Mouse (Mus musculus) testis, adult 2 months (tissue): ENCODE data around the gene Vapa. TPM values are rescaled to one million over a fixed set of nuclear protein-coding genes. Genes with fewer than 3 reads are reported as not detected.

Source experiments
- H3K27ac ChIP-seq: fragments of 200-500 bp; 2 replicates; pipeline ENCODE4 v1.5.1; 2012; ENCODE audit warnings: low read depth, low read length; ENCODE audit not compliant: control insufficient read depth, insufficient read depth
- H3K27me3 ChIP-seq: fragments of 200-500 bp; 2 replicates; pipeline ENCODE4 v1.6.1; 2012; ENCODE audit warnings: mild to moderate bottlenecking, low read length, moderate library complexity; ENCODE audit not compliant: control insufficient read depth, insufficient read depth
- H3K36me3 ChIP-seq: fragments of 200-500 bp; 2 replicates; pipeline ENCODE4 v1.6.1; 2012; ENCODE audit warnings: mild to moderate bottlenecking, low read length; ENCODE audit not compliant: control insufficient read depth, insufficient read depth
- H3K4me1 ChIP-seq: fragments of 200-500 bp; 2 replicates; pipeline ENCODE4 v1.6.1; 2012; ENCODE audit warnings: low read length; ENCODE audit not compliant: control insufficient read depth, insufficient read depth
- H3K4me3 ChIP-seq: fragments of 200-500 bp; 2 replicates; pipeline ENCODE4 v1.5.1; 2012; ENCODE audit warnings: low read depth, mild to moderate bottlenecking, low read length, moderate library complexity, mixed read lengths; ENCODE audit not compliant: control insufficient read depth
- CTCF ChIP-seq: fragments of 200-500 bp; IDR thresholded peaks from 2 replicates; pipeline ENCODE4 v1.5.1; 2012; ENCODE audit warnings: low read depth, mild to moderate bottlenecking, inconsistent platforms, low read length, moderate library complexity; ENCODE audit not compliant: control insufficient read depth, insufficient read depth, insufficient replicate concordance
- POLR2A ChIP-seq: fragments of 200-500 bp; IDR thresholded peaks from 2 replicates; pipeline ENCODE4 v1.6.1; 2012; ENCODE audit warnings: low read depth, mild to moderate bottlenecking, inconsistent platforms, low read length, moderate library complexity; ENCODE audit not compliant: control insufficient read depth
- polyA plus RNA-seq: library from polyadenylated mRNA; depleted of rRNA; stranded (reverse); fragments of >200 nt; gene quantifications from 2 replicates; pipeline ENCODE4 v1.2.3, GENCODE M21; 2012; rRNA removed

Vapa gene
- 32.0 and 36.9 TPM in 2 replicates for polyA plus RNA-seq

- TF ChIP-seq CTCF (no peak), POLR2A (peak; percentile 79)
Observed at GRCm38 (mm10) chr17:65613463-65614412, at the start of gene Vapa. Gene Vapa (minus strand): TSS chr17:65613555.

GRCm38 (mm10) chr17:65662662-65663061, 49.3 kb upstream of the Vapa start:
- Histone ChIP-seq H3K27me3 (no peaks in the 10 kb centered on the region), H3K4me3 (no peak overlapping the region), H3K4me1 (peaks cover 5% of the 10 kb centered on the region), H3K27ac (peak overlapping the region; percentile 65), H3K36me3 (no peaks in the 10 kb centered on the region)
- TF ChIP-seq POLR2A, result no peak
- TF ChIP-seq CTCF, result no peak

More at GRCm38 (mm10) chr17:65613463-65614412, at the start of gene Vapa:
- H3K4me3 ChIP-seq, result peak within 1 kb of the TSS; percentile 95
- H3K4me1 ChIP-seq, result peaks cover 8% of the 10 kb centered on the region; the same call in 1 of the 2 replicates
- H3K27ac ChIP-seq, result peak within 1 kb of the TSS; percentile 93
- H3K36me3 ChIP-seq, result no peaks in the 10 kb centered on the region; the same call in 1 of the 2 replicates
- H3K27me3 ChIP-seq, result no peaks in the 10 kb centered on the region

GRCm38 (mm10) chr17:65658416-65658815, 45.1 kb upstream of the Vapa start:
- H3K27me3 ChIP-seq, result no peaks in the 10 kb centered on the region
- peak overlapping the region; percentile 84; the same call in 1 of the 2 replicates for H3K27ac ChIP-seq
- no peak overlapping the region for H3K4me3 ChIP-seq
- peaks cover 7% of the 10 kb centered on the region for H3K4me1 ChIP-seq
- H3K36me3 ChIP-seq, result no peaks in the 10 kb centered on the region
- no peak for TF ChIP-seq POLR2A
- no peak for TF ChIP-seq CTCF

- Histone ChIP-seq H3K27ac (peak overlapping the region; percentile 84), H3K4me1 (peaks cover 7% of the 10 kb centered on the region)
- TF ChIP-seq CTCF (no peak), POLR2A (no peak)
Observed at GRCm38 (mm10) chr17:65657958-65658357, 44.6 kb upstream of the Vapa start.

GRCm38 (mm10) chr17:65656731-65657130, 43.4 kb upstream of the Vapa start:
- Histone ChIP-seq H3K4me1 (peaks cover 7% of the 10 kb centered on the region), H3K36me3 (no peaks in the 10 kb centered on the region), H3K27ac (peak overlapping the region; percentile 78), H3K27me3 (no peaks in the 10 kb centered on the region), H3K4me3 (no peak overlapping the region)
- TF ChIP-seq POLR2A (no peak), CTCF (no peak)

More at GRCm38 (mm10) chr17:65657958-65658357, 44.6 kb upstream of the Vapa start:
- Histone ChIP-seq H3K4me3 (no peak overlapping the region), H3K36me3 (no peaks in the 10 kb centered on the region), H3K27me3 (no peaks in the 10 kb centered on the region)

- peaks cover 9% of the 10 kb centered on the region for H3K4me1 ChIP-seq
- no peaks in the 10 kb centered on the region for H3K27me3 ChIP-seq
- no peaks in the 10 kb centered on the region for H3K36me3 ChIP-seq
- no peak overlapping the region for H3K4me3 ChIP-seq
- H3K27ac ChIP-seq, result peak overlapping the region; percentile 74
- no peak for TF ChIP-seq POLR2A
- TF ChIP-seq CTCF, result no peak
Observed at GRCm38 (mm10) chr17:65656076-65656475, 42.7 kb upstream of the Vapa start.

- Histone ChIP-seq H3K4me3 (no peak overlapping the region), H3K36me3 (no peaks in the 10 kb centered on the region), H3K27me3 (no peaks in the 10 kb centered on the region), H3K27ac (peak overlapping the region; percentile 74), H3K4me1 (peaks cover 9% of the 10 kb centered on the region)
- TF ChIP-seq CTCF (no peak), POLR2A (no peak)
Observed at GRCm38 (mm10) chr17:65655608-65656007, 42.3 kb upstream of the Vapa start.

GRCm38 (mm10) chr17:65650598-65650997, 37.2 kb upstream of the Vapa start:
- Histone ChIP-seq H3K4me3 (no peak overlapping the region), H3K27me3 (no peaks in the 10 kb centered on the region), H3K36me3 (no peaks in the 10 kb centered on the region), H3K4me1 (peaks cover 10% of the 10 kb centered on the region), H3K27ac (peak overlapping the region; percentile 32; the same call in 1 of the 2 replicates)
- TF ChIP-seq POLR2A, result no peak
- TF ChIP-seq CTCF, result no peak
